Mouse (Mus musculus) bone marrow macrophage, adult 2 months (primary cell): ENCODE measurements at regions not wholly inside any gene's neighbourhood (a gene's known extent, or its start where the extent isn't known, plus 50 kb on each side); places are given as distances from the start of the nearest gene placed in this dataset.

Experiments used
- CTCF ChIP-seq: IDR thresholded peaks from 2 replicates; pipeline ENCODE4 v1.5.1; 2012; ENCODE audit warnings: low read depth, mild to moderate bottlenecking, low read length, moderate library complexity
- POLR2A ChIP-seq: IDR thresholded peaks from 2 replicates; pipeline ENCODE4 v1.6.1; 2012; ENCODE audit warnings: mild to moderate bottlenecking, low read depth, low read length, borderline replicate concordance

GRCm38 (mm10) chr9:47223536-47223935, 225.0 kb downstream of the Gm4791 start:
- TF ChIP-seq CTCF (no peak), POLR2A (no peak)
